Mouse (Mus musculus) midbrain, embryonic 16.5 days (tissue): ENCODE data around the gene 2410141K09Rik. TPM values are rescaled to one million over a fixed set of nuclear protein-coding genes. Genes with fewer than 3 reads are reported as not detected.
"Not testable (repeated sequence)": the region's sequence is repeated elsewhere in the genome, so short reads cannot be mapped to it uniquely, and the experiment has no call there.

Source experiments
- ATAC-seq: fragments of 200-750 bp; cut with Nextera tagmentation; 2 replicates; pipeline ENCODE4 v1.8.0; 2017; ENCODE audit warnings: moderate TSS enrichment
- H3K27ac ChIP-seq: fragments of 300-500 bp; sonication (generic); 2 replicates; pipeline ENCODE4 v1.5.1; 2014; ENCODE audit warnings: mild to moderate bottlenecking, low read length, mixed read lengths
- H3K27me3 ChIP-seq: fragments of 300-500 bp; sonication (generic); 2 replicates; pipeline ENCODE4 v1.6.1; 2014; ENCODE audit warnings: low read depth, low read length, mixed read lengths; ENCODE audit not compliant: control insufficient read depth, insufficient read depth
- H3K36me3 ChIP-seq: fragments of 300-500 bp; sonication (generic); 2 replicates; pipeline ENCODE4 v1.6.1; 2014; ENCODE audit warnings: mild to moderate bottlenecking, low read length, moderate library complexity, mixed read lengths; ENCODE audit not compliant: control insufficient read depth, insufficient read depth
- H3K4me1 ChIP-seq: fragments of 300-500 bp; sonication (generic); 2 replicates; pipeline ENCODE4 v1.6.1; 2014; ENCODE audit warnings: mild to moderate bottlenecking, low read length, mixed read lengths; ENCODE audit not compliant: control insufficient read depth, insufficient read depth
- H3K4me2 ChIP-seq: fragments of 300-500 bp; sonication (generic); 2 replicates; pipeline ENCODE4 v1.6.1; 2014; ENCODE audit warnings: mild to moderate bottlenecking, low read length, mixed read lengths
- H3K4me3 ChIP-seq: fragments of 300-500 bp; sonication (generic); 2 replicates; pipeline ENCODE4 v1.5.1; 2014; ENCODE audit warnings: low read depth, mild to moderate bottlenecking, low read length, moderate library complexity, mixed read lengths
- H3K9ac ChIP-seq: fragments of 300-500 bp; sonication (generic); 2 replicates; pipeline ENCODE4 v1.6.1; 2014; ENCODE audit warnings: low read depth, low read length, mixed read lengths
- H3K9me3 ChIP-seq: fragments of 300-500 bp; sonication (generic); replicated peaks from 2 replicates; pipeline ENCODE4 v1.6.1; 2014; ENCODE audit warnings: mild to moderate bottlenecking, low read length, mixed read lengths; ENCODE audit not compliant: control insufficient read depth, poor library complexity, severe bottlenecking
- WGBS: fragments of 180-500 bp; shearing (Covaris S2); extraction: QIAGEN DNeasy Blood & Tissue Kit; methylation state at CpG from one replicate; pipeline ENCODE4 v1.1.7; 2014; 5-methylcytosine and 5-hydroxymethylcytosine counted together
- polyA plus RNA-seq: library from polyadenylated mRNA; unstranded; fragments of >200 nt; fragmentation: Nextera tagmentation; extraction: Ambion mirVana; gene quantifications from 2 replicates; pipeline ENCODE4 v1.2.1, GENCODE M21; 2015

Gene 2410141K09Rik
- not detected in 2 replicates for polyA plus RNA-seq

DNA sequence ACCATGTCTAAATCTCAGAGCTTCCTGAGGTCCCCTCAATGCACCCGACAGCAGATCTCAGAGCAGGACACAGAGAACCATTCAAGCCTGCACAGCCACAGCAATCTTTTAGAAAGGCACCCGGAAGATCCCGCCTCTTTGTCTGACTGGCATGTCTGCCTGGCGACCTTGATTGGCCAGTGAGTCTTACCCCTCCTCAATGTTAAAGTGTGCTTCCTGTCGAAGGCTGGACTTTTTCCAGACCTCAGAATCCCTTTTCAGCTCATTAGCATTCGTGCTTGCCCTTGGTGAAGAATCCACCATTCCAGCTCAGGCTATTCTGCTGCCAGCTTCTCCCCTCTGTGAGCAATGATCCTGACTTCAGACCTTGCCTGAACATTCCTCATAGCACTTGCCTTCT, at the start of gene 2410141K09Rik:
Gene 2410141K09Rik (minus strand): TSS at position 101 of the 400 bp plus-strand sequence.
- not testable (repeated sequence) for H3K27me3 ChIP-seq, H3K27ac ChIP-seq, H3K9ac ChIP-seq, ATAC-seq, H3K4me1 ChIP-seq, H3K36me3 ChIP-seq, H3K9me3 ChIP-seq, H3K4me3 ChIP-seq, H3K4me2 ChIP-seq
- no CpG with 5 or more reads among the region's 6 CpGs for WGBS

- H3K4me3 ChIP-seq, H3K36me3 ChIP-seq, H3K27me3 ChIP-seq, H3K9me3 ChIP-seq, H3K4me2 ChIP-seq, ATAC-seq, H3K4me1 ChIP-seq, H3K9ac ChIP-seq, H3K27ac ChIP-seq: not testable (repeated sequence)
- no CpG with 5 or more reads among the region's 5 CpGs for WGBS
Observed at GRCm38 (mm10) chr13:66426858-66427257, 14.1 kb downstream of the 2410141K09Rik start.

DNA sequence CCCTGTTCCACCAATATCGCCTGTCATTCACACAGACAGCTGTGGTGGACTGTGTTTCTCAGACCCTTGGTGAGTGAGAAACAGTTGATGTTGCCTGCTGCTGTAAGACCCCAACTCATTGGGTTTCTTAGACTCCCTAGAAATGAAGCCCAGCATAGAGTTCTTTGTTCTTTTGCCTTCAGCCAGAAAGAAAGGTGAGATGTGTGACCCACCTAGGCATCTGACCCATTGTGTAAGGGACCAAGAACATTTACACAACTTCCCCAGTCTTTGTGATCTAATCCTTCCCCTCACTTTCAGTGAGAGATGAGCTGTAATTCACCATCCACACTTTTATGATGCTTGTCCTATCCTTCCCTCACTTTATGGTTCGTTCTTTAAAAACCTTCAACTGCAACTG, 26.0 kb downstream of the 2410141K09Rik start:
- not testable (repeated sequence) for H3K9me3 ChIP-seq, H3K4me3 ChIP-seq, H3K4me2 ChIP-seq, ATAC-seq, H3K27me3 ChIP-seq, H3K9ac ChIP-seq, H3K4me1 ChIP-seq, H3K27ac ChIP-seq, H3K36me3 ChIP-seq
- WGBS: no CpG with 5 or more reads among the region's 2 CpGs

Other genes with a start within 250 kb of the 2410141K09Rik start
- gene Gm10772, start 213.5 kb downstream of the 2410141K09Rik start, polyA plus RNA-seq: not detected in 2 replicates